Mouse (Mus musculus) adrenal gland, postnatal 10 days (tissue): ENCODE measurements around the gene Tapbp. TPM values are rescaled to one million over a fixed set of nuclear protein-coding genes. Genes with fewer than 3 reads are reported as not detected.

Experiments
- DNase-seq: peaks from one replicate; pipeline ENCODE4 v3.0.0; 2021; ENCODE audit warnings: mixed read lengths
- total RNA-seq, 2 experiments: library from RNA; stranded (reverse); gene quantifications; 2 replicates each; pipeline ENCODE4 v1.2.3; 2021

Tapbp gene
- total RNA-seq, 2 experiments from 2014 or later: 131 to 150 TPM

DNA sequence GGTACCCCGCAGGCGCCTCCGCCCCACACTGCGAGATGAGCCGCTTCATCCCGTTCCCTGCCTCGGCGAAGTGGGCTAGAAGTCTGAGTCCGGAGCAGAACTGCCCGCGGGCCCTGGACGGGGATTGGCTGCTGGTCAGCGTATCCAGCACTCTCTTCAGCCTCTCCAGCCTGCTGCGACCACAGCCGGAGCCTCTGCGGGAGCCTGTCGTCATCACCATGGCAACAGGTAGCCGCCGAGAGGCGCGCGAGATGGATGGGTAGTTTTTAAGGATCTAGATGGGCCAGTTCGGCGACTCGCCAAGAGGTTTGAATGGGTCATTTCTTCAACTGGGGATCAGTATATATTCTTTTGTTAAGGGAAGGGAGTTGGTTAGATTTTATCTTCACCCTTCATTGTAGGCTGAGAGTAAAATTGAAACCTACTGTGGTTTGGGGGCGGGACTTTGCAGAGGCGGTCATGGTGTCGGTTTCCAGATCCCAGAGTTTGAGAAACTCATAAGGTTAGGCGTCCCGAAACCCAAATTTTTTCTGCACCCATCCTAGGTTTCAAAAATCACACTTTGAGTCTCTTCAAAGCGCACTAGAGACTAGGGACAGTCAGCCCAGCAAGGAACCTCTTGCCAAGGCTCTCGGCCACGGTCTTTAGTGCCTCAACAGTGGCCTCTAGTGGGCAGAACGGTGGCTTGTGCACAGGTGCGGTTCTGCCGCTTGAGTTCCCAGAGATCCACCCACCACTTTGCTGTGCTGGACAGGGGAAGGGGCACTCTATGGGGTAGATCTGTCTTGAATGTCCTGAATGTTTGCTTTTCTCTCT, 4.8 kb downstream of the Tapbp start:
- peak; percentile 91 for DNase-seq

DNA sequence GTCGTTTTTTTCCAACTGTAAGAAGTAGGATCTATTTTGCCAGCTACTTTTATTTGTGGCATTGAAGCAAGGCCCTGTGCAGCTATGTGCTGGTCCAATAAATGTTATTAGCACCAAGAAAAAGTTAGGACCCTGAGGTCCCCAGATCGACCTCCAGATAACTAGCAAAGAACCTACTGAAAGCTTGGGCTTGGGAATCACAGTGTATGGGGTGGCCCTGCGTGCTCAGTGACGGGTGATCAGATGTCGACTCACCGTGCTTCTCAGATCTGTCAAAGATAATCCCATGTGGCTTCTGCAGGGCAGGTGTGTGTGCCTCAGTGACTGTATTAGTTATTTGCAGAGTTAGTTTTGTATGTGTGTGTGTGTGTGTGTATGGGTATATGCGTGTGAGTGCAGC, 5.7 kb downstream of the Tapbp start:
- DNase-seq: no peak

DNA sequence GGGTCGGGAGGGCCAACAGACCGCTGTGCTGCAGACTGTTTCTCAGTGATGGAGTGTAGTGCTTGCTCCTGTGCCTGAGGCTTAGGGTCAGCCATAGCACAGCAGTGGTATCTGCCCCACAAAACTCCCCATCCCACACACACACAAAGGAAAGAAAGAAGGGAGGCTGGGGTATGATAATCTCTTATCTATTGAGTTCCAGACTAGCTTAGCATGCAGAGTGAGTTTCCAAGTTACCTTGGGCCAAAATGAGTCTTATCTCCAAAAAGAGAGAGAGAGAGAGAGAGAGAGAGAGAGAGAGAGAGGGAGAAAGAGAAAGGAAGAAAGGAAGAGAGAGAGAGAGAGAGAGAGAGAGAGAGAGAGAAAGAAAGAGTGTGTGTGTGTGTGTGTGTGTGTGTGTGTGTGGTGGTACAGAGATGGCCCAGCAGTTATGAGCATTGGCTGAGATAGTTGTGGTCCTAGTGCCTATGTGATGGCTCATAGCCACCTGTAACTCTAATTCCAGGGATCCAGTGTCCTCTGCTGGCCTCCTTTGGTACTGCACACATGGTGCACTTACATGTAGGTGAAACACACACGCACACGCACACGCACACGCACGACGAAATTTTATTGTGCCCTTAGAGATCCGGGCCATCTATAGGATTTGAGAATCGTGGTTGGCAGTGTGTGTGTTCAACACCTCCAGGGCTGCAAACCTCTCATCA, 9.0 kb downstream of the Tapbp start:
- peak; percentile 57 for DNase-seq

DNA sequence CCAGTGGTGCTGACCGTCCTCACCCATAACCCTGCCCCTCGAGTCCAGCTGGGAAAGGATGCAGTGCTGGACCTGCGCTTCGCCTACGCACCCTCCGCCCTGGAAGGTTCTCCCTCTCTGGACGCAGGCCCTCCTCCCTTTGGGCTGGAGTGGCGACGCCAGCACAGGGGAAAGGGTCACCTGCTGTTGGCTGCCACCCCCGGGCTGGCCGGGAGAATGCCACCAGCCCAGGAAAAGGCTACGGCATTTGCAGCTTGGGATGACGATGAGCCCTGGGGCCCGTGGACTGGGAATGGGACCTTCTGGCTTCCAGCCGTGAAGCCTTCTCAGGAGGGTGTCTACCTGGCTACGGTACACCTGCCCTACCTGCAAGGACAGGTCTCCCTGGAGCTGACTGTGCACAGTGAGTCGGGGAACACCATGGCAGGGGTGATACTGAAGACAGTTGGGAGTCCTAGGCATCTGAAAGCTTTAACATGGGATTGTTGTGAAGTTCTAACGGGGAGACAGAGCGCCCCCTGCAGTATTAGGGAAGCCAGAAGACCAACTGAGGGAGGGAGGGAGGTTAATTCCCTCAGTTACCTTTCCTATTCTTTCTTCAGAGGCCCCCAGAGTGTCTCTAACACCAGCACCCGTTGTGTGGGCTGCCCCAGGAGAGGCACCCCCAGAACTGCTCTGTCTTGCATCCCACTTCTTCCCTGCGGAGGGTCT, 9.9 kb downstream of the Tapbp start:
- no peak for DNase-seq

DNA sequence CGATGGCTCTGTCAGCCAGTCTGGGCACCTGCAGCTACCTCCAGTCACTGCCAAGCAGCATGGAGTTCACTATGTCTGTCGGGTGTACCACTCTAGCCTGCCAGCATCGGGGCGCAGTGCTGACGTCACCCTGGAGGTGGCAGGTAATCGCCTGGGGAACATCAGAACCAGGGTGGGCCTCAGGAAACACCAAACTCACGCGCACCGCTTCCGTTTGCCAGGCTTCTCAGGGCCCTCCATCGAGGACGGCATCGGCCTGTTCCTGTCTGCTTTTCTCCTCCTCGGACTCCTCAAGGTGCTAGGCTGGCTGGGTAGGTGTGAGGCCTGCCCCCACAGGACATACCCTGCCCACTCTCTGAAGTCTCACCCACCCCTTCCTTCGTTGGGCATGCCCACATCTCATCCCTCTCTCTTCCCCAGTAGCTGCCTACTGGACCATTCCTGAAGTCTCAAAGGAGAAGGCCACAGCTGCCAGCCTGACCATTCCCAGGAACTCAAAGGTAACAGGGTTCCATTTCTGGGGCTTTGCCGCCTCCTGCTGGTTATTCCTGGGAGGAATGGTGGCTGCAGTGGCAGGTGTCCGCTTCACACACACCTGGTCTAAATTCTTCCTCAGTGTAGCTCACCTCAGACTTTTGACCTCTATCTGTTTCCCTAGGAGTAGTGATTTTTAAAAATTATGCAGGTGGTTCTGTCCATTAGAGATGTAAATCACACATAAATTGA, 10.7 kb downstream of the Tapbp start:
- DNase-seq: no peak

DNA sequence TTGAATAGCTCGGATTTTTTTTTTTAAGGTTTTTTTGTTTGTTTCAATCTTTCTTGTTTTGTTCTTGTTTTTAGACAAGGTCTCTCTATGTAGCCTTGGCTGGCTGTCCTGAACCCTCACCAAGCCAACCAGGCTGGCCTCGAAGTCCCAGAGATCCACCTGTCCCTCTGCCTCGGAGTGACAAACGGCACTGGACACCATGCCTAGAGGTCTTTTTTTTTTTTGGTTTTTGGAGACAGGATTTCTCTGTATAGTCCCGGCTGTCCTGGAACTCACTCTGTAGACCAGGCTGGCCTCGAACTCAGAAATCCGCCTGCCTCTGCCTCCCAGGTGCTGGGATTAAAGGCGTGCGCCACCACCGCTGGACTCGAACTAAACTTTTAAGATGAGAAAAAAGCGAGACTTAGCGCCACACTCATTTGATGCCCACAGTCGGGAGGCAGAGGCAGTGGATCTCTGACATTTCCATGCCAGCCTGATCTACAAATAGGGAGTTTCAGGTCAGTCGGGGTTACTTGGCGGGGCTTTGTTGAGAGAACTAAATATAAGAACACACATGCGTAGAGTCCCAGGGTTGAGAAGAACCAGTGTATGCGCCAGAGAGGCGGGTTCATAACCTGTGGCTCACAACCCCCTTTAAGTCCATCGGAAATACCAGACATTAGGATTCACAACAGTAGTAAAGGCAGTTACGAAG, 12.7 kb downstream of the Tapbp start:
- DNase-seq: no peak

DNA sequence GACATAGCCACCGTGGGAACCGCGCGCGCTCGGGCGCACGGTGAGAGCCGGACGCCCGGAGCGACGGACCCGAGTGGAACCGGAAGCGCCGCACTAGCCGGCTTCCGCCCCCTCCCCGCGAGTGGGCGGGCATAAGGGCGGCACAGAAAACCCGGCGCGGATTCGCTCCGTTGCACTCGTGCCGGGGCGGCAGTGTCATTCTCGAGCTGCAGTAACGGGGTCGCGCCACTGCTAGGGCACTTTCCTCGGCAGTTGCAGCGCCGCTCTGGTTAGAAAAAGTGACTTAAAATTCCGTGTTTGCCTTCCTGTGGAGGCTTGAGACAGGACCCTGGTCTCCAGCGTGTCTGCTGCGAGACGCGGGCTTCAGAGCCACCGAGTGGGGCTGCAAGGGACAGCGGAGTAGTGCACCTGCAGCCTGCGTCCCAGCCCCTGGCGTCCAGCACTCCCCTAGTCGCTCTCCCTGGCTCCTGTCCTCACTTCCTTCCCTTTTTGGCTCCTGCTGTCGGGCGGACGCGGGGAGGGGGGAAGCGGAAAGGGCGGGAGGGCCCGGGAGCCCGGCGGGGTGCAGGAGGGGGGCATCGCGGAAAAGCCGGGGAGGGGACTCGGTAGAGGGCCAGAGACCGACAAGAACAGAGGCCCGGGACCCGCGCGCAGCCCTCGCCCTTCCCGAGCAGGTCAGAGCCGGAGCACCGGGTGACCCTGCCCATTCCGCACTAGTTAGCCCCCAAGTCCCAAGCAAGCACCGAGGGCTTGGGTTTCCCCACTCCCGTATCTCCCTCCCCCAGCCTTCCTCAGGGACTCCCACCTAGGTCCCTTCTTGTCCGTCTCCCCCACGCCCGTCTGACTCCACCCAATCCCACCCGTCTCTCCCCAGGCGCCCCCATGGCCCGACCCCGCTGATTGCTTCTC, 13.9 kb downstream of the Tapbp start, which contains the start of gene Rgl2:
Gene Rgl2 (plus strand): TSS at position 173 of the 909 bp plus-strand sequence.
- peak; percentile 98 for DNase-seq

DNA sequence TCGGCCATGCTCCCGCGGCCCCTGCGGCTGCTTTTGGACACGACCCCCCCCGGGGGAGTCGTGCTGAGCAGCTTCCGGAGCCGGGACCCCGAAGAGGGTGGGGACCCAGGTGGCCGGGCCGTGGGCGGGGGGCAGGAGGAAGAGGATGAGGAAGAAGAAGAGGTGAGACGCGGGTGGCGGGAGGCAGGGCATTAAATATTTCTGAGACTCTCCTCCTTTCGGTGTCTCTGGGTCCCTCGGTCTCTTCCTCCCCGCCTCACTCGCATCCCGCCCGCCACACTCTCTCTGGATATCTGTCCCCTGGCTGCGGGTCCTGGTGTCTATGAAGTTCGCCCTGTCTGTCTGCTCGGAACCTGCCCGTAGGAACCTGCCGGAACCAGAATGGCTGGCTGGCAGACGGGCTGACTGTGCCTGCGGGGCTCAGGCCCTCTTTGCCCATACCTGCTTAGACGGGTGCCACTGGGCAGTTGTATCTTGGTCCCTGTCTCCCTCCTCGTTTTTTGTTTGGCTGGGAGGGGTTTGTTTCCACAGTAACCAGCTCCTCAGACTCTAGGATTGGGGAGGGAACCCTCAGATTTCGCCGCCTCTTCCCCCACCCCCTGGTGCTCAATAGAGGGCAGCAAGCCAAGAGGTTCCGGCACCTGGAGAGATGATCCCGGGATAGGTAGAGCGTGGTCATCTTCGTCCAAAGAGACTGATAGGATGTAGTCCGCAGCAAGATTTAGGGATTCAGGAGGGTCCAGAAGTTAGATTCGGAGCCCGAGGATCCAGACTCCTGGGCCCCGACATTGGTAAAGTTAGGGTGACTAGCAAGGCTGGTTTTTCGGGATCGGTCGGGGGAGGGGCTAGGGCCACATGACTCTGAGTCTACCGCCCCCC, 14.8 kb downstream of the Tapbp start:
- DNase-seq: peak; percentile 69

DNA sequence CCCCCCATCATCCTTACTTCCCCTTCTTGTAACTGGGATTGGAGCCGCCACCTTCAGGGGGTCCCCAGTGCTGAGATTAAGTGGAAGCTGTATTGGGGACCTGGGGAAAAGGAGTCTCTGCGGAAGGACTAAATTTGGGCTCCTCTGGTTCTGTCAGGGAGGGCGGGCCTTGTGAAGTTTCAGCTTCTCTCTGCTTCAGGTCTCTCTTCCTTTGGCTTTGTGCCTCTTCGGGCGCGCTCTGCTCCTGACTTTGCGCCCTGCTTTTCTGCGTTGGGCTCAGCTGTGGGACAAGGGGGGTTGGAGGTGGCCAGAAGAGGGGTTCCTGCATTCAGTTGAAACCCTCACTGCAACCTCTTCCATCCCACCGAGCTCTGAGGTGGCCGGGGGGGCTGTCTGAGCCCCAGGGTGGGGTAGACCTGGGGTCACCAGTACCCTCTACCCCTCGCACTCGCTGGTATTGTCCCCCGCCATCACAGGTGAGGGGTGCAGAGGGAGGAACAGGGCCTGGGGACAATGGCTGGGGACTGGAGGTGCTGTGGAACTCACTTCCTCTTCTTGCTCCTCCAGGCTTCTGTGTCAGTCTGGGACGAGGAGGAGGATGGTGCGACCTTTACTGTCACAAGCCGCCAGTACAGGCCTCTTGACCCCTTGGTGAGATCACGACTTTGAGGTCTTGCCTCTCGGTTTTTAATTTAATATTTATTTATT, 15.6 kb downstream of the Tapbp start:
- no peak for DNase-seq

DNA sequence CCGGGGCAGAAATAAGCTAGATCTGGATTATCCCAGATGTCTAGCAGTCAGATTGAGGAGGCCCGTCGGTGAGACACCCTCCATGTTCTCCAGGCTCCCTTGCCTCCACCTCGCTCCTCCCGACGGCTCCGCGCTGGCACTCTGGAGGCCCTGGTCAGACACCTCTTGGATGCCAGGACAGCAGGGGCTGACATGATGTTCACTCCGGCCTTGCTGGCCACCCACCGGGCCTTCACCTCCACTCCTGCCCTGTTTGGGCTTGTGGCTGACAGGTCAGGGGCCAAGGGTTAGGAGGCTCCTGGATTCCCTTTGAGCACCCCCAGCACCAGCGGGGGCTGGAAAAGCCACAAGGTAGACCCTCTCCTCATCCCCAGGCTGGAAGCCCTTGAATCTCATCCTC, 16.2 kb downstream of the Tapbp start:
- DNase-seq: no peak

DNA sequence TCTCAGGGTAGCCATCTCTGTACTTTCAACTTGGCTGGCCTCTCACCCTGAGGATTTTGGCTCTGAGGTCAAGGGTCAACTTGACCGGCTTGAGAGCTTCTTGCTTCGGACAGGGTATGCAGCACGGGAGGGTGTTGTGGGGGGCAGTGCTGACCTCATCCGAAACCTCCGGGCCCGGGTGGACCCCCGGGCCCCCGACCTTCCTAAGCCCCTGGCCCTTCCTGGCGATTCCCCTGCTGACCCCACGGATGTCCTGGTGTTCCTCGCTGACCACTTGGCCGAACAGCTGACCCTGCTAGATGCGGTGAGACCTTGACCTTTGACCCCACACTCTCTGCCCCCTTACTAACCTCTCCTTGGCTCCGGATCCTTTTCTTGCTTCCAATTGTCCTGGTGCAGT, 16.7 kb downstream of the Tapbp start:
- no peak for DNase-seq

DNA sequence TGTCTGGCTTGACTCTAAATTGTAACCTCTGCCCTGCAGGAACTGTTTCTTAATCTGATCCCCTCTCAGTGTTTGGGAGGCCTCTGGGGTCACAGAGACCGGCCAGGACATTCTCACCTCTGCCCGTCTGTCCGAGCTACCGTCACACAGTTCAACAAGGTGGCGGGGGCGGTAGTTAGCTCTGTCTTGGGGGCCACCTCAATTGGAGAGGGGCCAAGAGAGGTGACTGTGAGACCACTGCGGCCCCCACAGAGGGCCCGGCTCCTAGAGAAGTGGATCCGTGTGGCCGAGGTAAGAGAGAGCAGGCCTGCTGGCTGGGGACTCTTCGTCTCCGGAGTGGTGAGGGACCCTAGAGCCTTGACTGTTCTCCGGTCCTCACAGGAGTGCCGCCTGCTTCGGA, 17.3 kb downstream of the Tapbp start:
- no peak for DNase-seq

DNA sequence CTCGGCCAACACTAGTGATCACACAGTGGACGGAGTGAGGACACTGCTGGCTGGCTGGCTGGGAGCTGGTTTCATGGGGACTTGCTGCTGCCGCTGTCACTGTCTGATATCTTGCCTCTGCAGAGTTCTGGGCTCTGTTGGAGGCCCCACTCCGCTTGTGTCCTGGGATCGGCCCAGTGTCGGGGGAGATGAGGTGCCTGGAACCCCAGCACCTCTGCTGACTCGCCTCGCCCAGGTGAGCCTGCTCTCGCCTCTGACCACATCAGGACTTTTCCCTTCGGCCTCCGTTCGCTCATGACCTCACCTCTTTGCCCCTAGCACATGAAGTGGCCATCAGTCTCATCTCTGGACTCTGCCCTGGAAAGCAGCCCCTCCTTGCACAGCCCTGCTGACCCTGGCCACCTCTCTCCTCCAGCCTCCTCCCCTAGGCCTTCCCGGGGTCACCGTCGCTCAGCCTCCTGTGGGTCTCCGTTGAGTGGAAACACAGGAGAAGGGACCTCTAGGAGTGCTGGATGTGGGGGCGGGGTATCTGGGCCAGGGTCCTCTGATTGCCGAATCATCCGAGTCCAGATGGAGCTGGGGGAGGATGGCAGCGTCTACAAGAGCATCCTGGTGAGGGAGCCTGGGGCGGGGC, 19.8 kb downstream of the Tapbp start:
- DNase-seq: no peak

DNA sequence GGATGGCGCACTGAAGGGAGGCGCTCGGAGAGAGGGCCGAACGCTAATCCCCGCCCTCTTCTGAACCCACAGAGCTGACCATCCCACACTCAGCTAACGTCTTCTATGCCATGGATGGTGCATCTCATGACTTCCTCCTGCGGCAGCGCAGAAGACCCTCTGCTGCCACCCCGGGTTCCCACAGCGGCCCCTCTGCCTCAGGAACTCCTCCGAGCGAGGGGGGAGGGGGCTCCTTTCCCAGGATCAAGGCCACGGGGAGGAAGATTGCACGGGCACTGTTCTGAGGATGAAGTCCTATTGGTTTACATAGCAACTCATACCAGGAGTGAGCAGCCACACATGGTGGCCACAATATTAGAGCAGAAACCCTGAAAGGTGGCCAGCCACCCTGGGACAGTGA, 21.3 kb downstream of the Tapbp start:
- DNase-seq: no peak

DNA sequence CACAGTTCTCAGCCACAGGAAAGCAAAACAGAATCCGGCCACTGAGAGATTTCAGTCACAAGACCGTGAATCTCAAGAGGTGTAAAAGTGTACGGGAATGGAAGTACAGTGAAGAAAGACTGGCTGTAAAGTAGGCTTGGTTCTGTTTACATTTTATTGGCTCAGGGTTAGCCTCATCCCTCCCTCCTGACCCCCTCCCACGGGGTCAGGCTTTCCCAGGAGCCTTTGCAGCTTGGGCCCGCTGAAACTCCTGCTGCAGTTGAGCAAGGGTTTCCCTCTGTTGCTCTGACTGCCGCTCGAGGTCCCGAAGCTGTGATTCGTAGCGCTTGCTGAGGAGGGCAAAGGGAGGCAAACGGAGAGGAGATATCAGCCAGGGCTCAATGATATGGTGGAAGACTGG, 23.1 kb downstream of the Tapbp start:
- no peak for DNase-seq

DNA sequence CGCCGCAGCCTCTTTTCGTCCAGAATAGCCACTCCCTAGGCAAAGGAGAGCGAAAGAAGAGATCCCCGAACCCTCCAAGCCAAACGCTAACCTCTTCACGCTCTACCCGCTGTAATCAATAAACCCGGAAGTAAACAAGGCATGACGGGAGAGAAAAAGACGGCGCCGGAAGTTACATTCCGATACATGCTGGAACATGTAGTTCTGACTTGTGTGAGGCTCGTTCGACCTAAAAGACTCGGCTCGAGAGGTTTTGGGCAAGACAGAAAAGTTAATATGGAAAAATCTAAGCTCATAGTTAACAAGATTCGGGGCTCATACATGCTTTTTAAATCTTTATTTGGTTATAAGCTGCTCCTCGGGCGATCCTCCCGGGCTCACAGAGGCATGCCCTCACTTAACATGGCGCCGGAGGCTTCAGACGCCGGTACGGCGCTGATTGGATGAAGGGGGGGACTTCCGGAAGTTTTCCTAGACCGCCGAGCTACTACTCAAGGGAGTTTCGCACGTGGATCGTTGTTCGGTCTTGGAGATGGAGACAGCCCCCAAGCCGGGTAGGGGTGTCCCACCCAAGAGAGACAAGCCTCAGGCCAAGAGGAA, 24.6 kb downstream of the Tapbp start, which contains the start of the genes Pfdn6 and Wdr46:
Gene Pfdn6 (minus strand): TSS at position 138 of the 600 bp plus-strand sequence.
Gene Wdr46 (plus strand): TSS at position 455 of the 600 bp plus-strand sequence.
- DNase-seq: peak; percentile 91

DNA sequence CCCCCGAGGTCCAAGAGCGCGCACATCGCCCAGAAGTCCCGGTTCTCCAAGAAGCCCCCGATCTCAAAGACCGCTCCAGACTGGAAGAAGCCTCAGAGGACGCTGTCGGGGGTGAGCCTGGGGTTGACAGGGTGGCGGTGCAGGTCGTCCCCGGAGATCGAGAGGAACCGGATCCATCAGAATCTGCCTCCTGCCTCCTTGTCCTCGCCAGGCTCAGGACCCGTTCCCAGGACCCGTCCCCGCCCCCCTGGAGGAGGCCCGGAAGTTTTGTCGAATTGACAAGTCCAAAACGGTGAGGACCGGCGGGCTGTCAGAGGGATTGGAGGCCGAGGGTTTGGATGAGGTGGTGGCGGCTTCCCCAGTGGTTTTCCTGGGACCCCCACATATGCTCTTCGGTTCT, 25.3 kb downstream of the Tapbp start:
- DNase-seq: peak; percentile 52

DNA sequence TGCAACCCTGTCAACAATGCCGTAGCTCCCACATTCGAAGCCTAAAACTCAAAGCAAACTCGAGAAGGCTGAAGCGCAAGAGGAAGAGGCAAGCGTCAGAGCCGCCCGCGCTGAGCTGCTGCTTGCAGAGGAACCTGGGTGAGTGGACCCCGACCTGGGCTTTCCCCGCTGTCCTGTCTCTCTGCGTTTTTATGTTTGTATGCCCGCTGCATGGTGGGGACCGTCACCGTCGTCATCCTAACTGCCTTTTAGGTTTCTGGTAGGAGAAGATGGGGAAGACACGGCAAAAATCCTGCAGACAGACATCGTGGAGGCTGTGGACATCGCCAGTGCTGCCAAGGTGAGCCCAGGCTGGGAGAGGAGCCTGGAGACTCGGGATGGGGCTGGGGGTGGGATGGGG, 25.7 kb downstream of the Tapbp start:
- no peak for DNase-seq
